Mouse (Mus musculus) MEL (cell line): ENCODE results near the gene Scamp4.

Source experiments
- CHD2 ChIP-seq: IDR thresholded peaks from 2 replicates; pipeline ENCODE4 v1.6.1; 2011; ENCODE audit warnings: low read length, improper control_type of control experiment
- CTCF ChIP-seq, 3 experiments: IDR thresholded peaks in 2 of 3; conservative IDR thresholded peaks in 1 of 3; 2 replicates each; pipeline ENCODE4 v1.5.1; 2011 to 2012; ENCODE audit warnings: low read length in 3 of 3, low read depth in 2 of 3, mild to moderate bottlenecking in 2 of 3, improper control_type of control experiment in 1 of 3, inconsistent platforms in 1 of 3, mixed read lengths in 1 of 3, moderate library complexity in 1 of 3; ENCODE audit not compliant: control insufficient read depth in 1 of 3, insufficient read depth in 1 of 3, poor library complexity in 1 of 3, severe bottlenecking in 1 of 3
- GATA1 ChIP-seq: IDR thresholded peaks from 2 replicates; pipeline ENCODE4 v1.6.1; 2011; ENCODE audit warnings: low read depth, low read length, improper control_type of control experiment
- JUND ChIP-seq: IDR thresholded peaks from 2 replicates; pipeline ENCODE4 v1.6.1; 2011; ENCODE audit warnings: low read depth, mild to moderate bottlenecking, improper control_type of control experiment, low read length
- POLR2A ChIP-seq, 2 experiments: IDR thresholded peaks; 2 replicates each; pipeline ENCODE4 v1.6.1; 2011 to 2012; ENCODE audit warnings: low read length in 2 of 2, mild to moderate bottlenecking in 2 of 2, control low read depth in 1 of 2, improper control_type of control experiment in 1 of 2, low read depth in 1 of 2, moderate library complexity in 1 of 2; ENCODE audit not compliant: control insufficient read depth in 1 of 2, insufficient read depth in 1 of 2, poor library complexity in 1 of 2
- RCOR1 ChIP-seq: IDR thresholded peaks from 2 replicates; pipeline ENCODE4 v1.6.1; 2012; ENCODE audit warnings: low read depth, mild to moderate bottlenecking, inconsistent platforms, low read length, improper control_type of control experiment

- TF ChIP-seq CTCF (IDR thresholded peaks at IDR 0.05 in 2 of 3, conservative IDR thresholded peaks at IDR 0.05 in 1 of 3; ENCODE audit: control insufficient read depth in 1 of 3, insufficient read depth in 1 of 3, low read depth in 2 of 3, low read length in 3 of 3, poor library complexity in 1 of 3, severe bottlenecking in 1 of 3) = no peak
- no peak for TF ChIP-seq JUND
- TF ChIP-seq CHD2 = no peak
- no peak for TF ChIP-seq RCOR1
- TF ChIP-seq GATA1 = no peak
- TF ChIP-seq POLR2A (IDR thresholded peaks at IDR 0.05; ENCODE audit: control insufficient read depth in 1 of 2, insufficient read depth in 1 of 2, low read depth in 1 of 2, low read length in 2 of 2, poor library complexity in 1 of 2) = no peak
These were observed 33.8 kb upstream of the Scamp4 start for GRCm38 (mm10) chr10:80568876-80569275.
